ENCODE assay signal across 39 mouse cellular contexts in genomic region chr3:34624721-34625270, GRCm38 (mm10). TPM values are rescaled to one million over a fixed set of nuclear protein-coding genes. Genes with fewer than 3 reads are reported as not detected.
"Had no signal": no experiment of that assay in that cellular context is flagged by ENCODE, and none has a peak within 500 bp of the region (broad histone marks: within the 10 kb centered on the region; RNA-seq: fewer than 3 reads in every experiment).

No protein-coding gene starts in this region.

- ATAC-seq: liver, embryonic 12.5 days; liver, postnatal 0 days; lung, postnatal 0 days; midbrain, embryonic 13.5 days; midbrain, embryonic 15.5 days; midbrain, embryonic 16.5 days had no signal

- H3K9ac ChIP-seq: limb, embryonic 12.5 days; limb, embryonic 13.5 days; limb, embryonic 15.5 days; liver, embryonic 12.5 days; liver, embryonic 13.5 days; liver, embryonic 14.5 days; liver, embryonic 15.5 days; liver, postnatal 0 days; lung, embryonic 14.5 days; lung, embryonic 15.5 days; midbrain, embryonic 12.5 days; midbrain, embryonic 13.5 days; midbrain, embryonic 15.5 days; neural tube, embryonic 12.5 days; neural tube, embryonic 13.5 days had no signal

- H3K4me3 ChIP-seq: limb, embryonic 10.5 days; limb, embryonic 12.5 days; limb, embryonic 13.5 days; limb, embryonic 15.5 days; liver, embryonic 12.5 days; liver, embryonic 13.5 days; liver, embryonic 15.5 days; lung, embryonic 15.5 days; megakaryocyte, embryonic 14.5 days; midbrain, embryonic 10.5 days; midbrain, embryonic 12.5 days; midbrain, embryonic 13.5 days; midbrain, embryonic 15.5 days; myocyte; neural tube, embryonic 12.5 days; neural tube, embryonic 13.5 days had no signal

- DNase-seq: left cerebral cortex, postnatal 4 days; liver; liver, embryonic 13.5 days; liver, postnatal 0 days; lung, adult 18-20 months; lung, adult 2 months; lung, embryonic 14.5 days; lung, postnatal 10 days; lung, postnatal 14 days; lung, postnatal 36 days; lung, postnatal 4 days; midbrain, embryonic 14.5 days had no signal

- H3K36me3 ChIP-seq: limb, embryonic 10.5 days; limb, embryonic 12.5 days; limb, embryonic 13.5 days; limb, embryonic 15.5 days; liver, embryonic 12.5 days; liver, embryonic 13.5 days; liver, embryonic 15.5 days; lung, embryonic 15.5 days; midbrain, embryonic 13.5 days; midbrain, embryonic 15.5 days; neural tube, embryonic 12.5 days; neural tube, embryonic 13.5 days had no signal

- H3K4me1 ChIP-seq: limb, embryonic 10.5 days; limb, embryonic 12.5 days; limb, embryonic 13.5 days; limb, embryonic 15.5 days; liver, embryonic 12.5 days; liver, embryonic 13.5 days; liver, embryonic 15.5 days; lung, embryonic 15.5 days; megakaryocyte, embryonic 14.5 days; midbrain, embryonic 15.5 days; neural tube, embryonic 12.5 days; neural tube, embryonic 13.5 days had no signal

- H3K27ac ChIP-seq: limb, embryonic 10.5 days; limb, embryonic 12.5 days; limb, embryonic 13.5 days; limb, embryonic 15.5 days; liver, embryonic 12.5 days; liver, embryonic 13.5 days; liver, embryonic 14.5 days; liver, embryonic 15.5 days; lung, embryonic 15.5 days; macrophage; midbrain, embryonic 10.5 days; midbrain, embryonic 12.5 days; midbrain, embryonic 13.5 days; midbrain, embryonic 15.5 days; neural tube, embryonic 12.5 days; neural tube, embryonic 13.5 days had no signal

- H3K27me3 ChIP-seq: liver, embryonic 12.5 days; liver, embryonic 13.5 days; liver, embryonic 15.5 days; lung, embryonic 15.5 days; megakaryocyte, embryonic 14.5 days; midbrain, embryonic 12.5 days; midbrain, embryonic 13.5 days; midbrain, embryonic 15.5 days; neural tube, embryonic 12.5 days; neural tube, embryonic 13.5 days had no signal

- H3K9me3 ChIP-seq: limb, embryonic 10.5 days; limb, embryonic 12.5 days; limb, embryonic 15.5 days; liver, embryonic 12.5 days; liver, embryonic 13.5 days; liver, embryonic 15.5 days; lung, embryonic 15.5 days; midbrain, embryonic 12.5 days; midbrain, embryonic 15.5 days; neural tube, embryonic 12.5 days; neural tube, embryonic 13.5 days had no signal

- H3K4me2 ChIP-seq: limb, embryonic 12.5 days; limb, embryonic 13.5 days; limb, embryonic 15.5 days; liver, embryonic 11.5 days; liver, embryonic 12.5 days; liver, embryonic 13.5 days; liver, embryonic 15.5 days; lung, embryonic 14.5 days; lung, embryonic 15.5 days; midbrain, embryonic 11.5 days; midbrain, embryonic 12.5 days; midbrain, embryonic 13.5 days; midbrain, embryonic 15.5 days; neural tube, embryonic 12.5 days; neural tube, embryonic 13.5 days had no signal

RNA-seq across cellular contexts. Expression of gene Sox2, which starts 25.4 kb away (rescaled TPM):
- total RNA-seq: liver, adult 2 months; megakaryocyte progenitor cell, adult 5-6 weeks; megakaryocyte, adult 5-6 weeks; megakaryocyte-erythroid progenitor cell, adult 5-6 weeks; monocyte, adult 5-6 weeks had no signal
- polyA plus RNA-seq: liver, adult 2 months; liver, embryonic 12.5 days; liver, embryonic 13.5 days; liver, embryonic 15.5 days; liver, embryonic 16.5 days; liver, postnatal 0 days; macrophage; myocyte had no signal
